Mouse (Mus musculus): ENCODE data around the gene Ppp6r3. TPM values are rescaled to one million over a fixed set of nuclear protein-coding genes. Genes with fewer than 3 reads are reported as not detected.
"Not testable (repeated sequence)": the region's sequence is repeated elsewhere in the genome, so short reads cannot be mapped to it uniquely, and the experiment has no call there.

Ppp6r3 gene
- total and polyA plus RNA-seq, 2 experiments from 2014 or later: 32.3 to 111 TPM

DNA sequence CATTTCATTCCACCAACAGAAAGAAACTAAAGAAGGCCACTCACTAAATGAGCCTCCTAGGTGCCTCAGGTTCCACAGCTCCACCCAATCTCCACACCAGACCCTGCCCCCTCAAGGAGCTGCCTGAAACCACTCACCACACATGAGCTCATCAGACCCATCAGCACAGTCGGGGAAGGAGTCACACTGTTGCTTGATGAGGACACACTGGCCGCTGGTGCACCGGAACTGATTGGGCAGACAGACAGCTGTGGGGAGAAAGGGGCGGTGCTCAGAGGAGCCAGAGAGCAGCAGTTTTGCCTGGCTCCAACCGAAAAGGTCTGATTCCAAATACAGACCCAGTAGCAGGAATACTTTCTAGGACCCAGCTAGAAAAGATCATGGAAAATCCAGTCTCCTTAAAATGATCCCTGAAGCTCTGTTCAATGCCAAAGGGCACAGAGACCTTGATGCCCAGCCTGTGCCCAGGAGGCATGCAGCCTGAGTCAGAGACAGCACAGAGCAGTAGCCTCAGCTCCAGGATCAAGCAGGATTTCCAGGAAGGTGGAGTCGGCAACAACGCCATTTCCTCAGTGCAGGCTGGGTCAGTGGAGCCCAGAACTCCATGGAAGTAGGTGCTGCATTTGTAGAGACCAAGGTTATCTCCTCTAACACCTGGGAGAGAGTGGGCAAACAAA is 18.0 kb upstream of the Ppp6r3 start:
- peak overlapping the region; percentile 33; the same call in 1 of the 2 replicates for H3K9ac ChIP-seq (replicated peaks; ENCODE audit: low read length, poor library complexity, severe bottlenecking)
- no peak overlapping the region for H3K4me3 ChIP-seq (ENCODE audit: low read depth, low read length)
- H3K4me2 ChIP-seq (ENCODE audit: low read depth, low read length, poor library complexity, severe bottlenecking): no peak overlapping the region
- 87% methylated on average over 7 of the region's 7 CpGs for WGBS
- H3K9me3 ChIP-seq (ENCODE audit: low read length): no peaks in the 10 kb centered on the region
- no peak for DNase-seq (ENCODE audit: low spot score)
- no peak for ATAC-seq (ENCODE audit: low FRiP score)
- H3K4me1 ChIP-seq (ENCODE audit: insufficient read depth, low read length): no peaks in the 10 kb centered on the region
- no peak overlapping the region for H3K27ac ChIP-seq (ENCODE audit: low read depth, low read length)
- H3K36me3 ChIP-seq (ENCODE audit: insufficient read depth, low read length): peaks cover 3% of the 10 kb centered on the region; the same call in 1 of the 2 replicates
- no peaks in the 10 kb centered on the region for H3K27me3 ChIP-seq (ENCODE audit: insufficient read depth, low read length)
- TF ChIP-seq CTCF (IDR thresholded peaks at IDR 0.05): no peak

DNA sequence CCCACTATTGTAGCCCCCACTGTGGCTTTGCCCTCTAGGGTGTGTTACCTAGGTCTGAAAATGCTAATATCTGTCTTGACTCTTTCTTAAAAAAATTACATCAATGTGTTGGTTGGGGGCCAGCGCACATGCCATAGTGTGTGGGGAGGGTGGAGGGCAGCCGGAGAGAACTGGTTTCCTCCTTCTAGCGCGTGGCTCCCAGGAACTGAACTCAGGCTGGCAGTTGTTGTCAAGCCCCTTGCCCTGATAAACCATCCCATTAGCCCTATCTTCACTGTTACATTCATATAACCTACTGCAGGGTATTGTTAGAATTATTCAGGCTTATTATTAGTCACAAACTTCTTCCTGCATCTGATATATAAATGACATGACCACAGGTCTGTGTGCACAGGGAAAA is 14.4 kb upstream of the Ppp6r3 start:
- 96% methylated on average over 4 of the region's 4 CpGs for WGBS

DNA sequence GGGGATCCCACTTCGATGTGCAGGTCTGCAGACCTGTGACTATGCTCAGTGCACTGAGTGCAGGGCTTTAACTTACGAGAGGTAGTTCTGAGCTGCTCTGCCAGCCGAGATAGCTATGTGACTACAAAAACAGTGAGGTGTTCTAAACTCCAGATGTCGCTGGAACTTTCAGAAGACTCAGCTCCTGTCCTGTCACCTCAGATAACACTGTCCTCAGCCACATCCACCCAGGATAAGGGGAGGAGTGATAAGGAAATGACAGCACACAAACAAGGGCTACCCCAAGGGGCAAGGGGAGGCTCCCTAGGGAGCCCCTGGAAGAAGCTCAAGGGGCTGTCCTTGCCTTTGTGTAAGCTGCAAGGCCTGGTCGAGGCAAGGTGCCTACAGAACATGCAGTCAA is 14.0 kb upstream of the Ppp6r3 start:
- no peaks in the 10 kb centered on the region for H3K36me3 ChIP-seq (ENCODE audit: insufficient read depth, low read length)
- ATAC-seq (ENCODE audit: low FRiP score) (no peak), DNase-seq (ENCODE audit: low spot score) (no peak)
- H3K27ac ChIP-seq (ENCODE audit: low read depth, low read length): no peak overlapping the region
- H3K9me3 ChIP-seq (ENCODE audit: low read length): no peaks in the 10 kb centered on the region
- no peak overlapping the region for H3K4me3 ChIP-seq (ENCODE audit: low read depth, low read length)
- 91% methylated on average over 5 of the region's 5 CpGs for WGBS
- no peak overlapping the region for H3K4me2 ChIP-seq (ENCODE audit: low read depth, low read length, poor library complexity, severe bottlenecking)
- no peak for TF ChIP-seq CTCF (IDR thresholded peaks at IDR 0.05)
- H3K27me3 ChIP-seq (ENCODE audit: insufficient read depth, low read length): no peaks in the 10 kb centered on the region
- no peaks in the 10 kb centered on the region for H3K4me1 ChIP-seq (ENCODE audit: insufficient read depth, low read length)
- no peak overlapping the region for H3K9ac ChIP-seq (replicated peaks; ENCODE audit: low read length, poor library complexity, severe bottlenecking)

More for the DNA sequence above, 14.4 kb upstream of the Ppp6r3 start:
- ATAC-seq (ENCODE audit: low FRiP score) (no peak), DNase-seq (ENCODE audit: low spot score) (no peak)
- Histone ChIP-seq H3K9ac (replicated peaks; ENCODE audit: low read length, poor library complexity, severe bottlenecking) (no peak overlapping the region), H3K27me3 (ENCODE audit: insufficient read depth, low read length) (no peaks in the 10 kb centered on the region), H3K36me3 (ENCODE audit: insufficient read depth, low read length) (no peaks in the 10 kb centered on the region), H3K27ac (ENCODE audit: low read depth, low read length) (no peak overlapping the region), H3K9me3 (ENCODE audit: low read length) (no peaks in the 10 kb centered on the region), H3K4me3 (ENCODE audit: low read depth, low read length) (no peak overlapping the region), H3K4me2 (ENCODE audit: low read depth, low read length, poor library complexity, severe bottlenecking) (no peak overlapping the region), H3K4me1 (ENCODE audit: insufficient read depth, low read length) (no peaks in the 10 kb centered on the region)
- TF ChIP-seq CTCF (IDR thresholded peaks at IDR 0.05): no peak

DNA sequence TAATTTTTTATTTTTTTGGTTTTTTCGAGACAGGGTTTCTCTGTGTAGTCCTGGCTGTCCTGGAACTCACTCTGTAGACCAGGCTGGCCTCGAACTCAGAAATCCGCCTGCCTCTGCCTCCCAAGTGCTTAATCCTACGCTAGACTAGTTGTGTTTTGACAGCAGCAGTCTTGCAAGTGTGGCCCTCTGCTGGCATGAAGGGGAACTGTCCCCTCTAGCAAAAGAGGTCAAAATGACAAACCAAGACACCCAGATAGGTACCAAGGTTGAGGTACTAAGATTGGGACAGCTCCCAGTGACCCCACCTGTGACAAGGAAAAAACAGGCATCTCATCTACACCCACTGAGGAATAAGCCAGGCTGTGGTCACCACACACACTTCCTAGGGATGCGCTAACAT is 12.2 kb upstream of the Ppp6r3 start:
- not testable (repeated sequence) for H3K4me3 ChIP-seq (ENCODE audit: low read depth, low read length); H3K9ac ChIP-seq (replicated peaks; ENCODE audit: low read length, poor library complexity, severe bottlenecking); H3K27ac ChIP-seq (ENCODE audit: low read depth, low read length); H3K36me3 ChIP-seq (ENCODE audit: insufficient read depth, low read length); H3K4me2 ChIP-seq (ENCODE audit: low read depth, low read length, poor library complexity, severe bottlenecking); DNase-seq (ENCODE audit: low spot score); H3K4me1 ChIP-seq (ENCODE audit: insufficient read depth, low read length); ATAC-seq (ENCODE audit: low FRiP score); H3K27me3 ChIP-seq (ENCODE audit: insufficient read depth, low read length); H3K9me3 ChIP-seq (ENCODE audit: low read length)
- WGBS: 96% methylated on average over 5 of the region's 5 CpGs
- peak; percentile 51 for TF ChIP-seq CTCF (IDR thresholded peaks at IDR 0.05)

DNA sequence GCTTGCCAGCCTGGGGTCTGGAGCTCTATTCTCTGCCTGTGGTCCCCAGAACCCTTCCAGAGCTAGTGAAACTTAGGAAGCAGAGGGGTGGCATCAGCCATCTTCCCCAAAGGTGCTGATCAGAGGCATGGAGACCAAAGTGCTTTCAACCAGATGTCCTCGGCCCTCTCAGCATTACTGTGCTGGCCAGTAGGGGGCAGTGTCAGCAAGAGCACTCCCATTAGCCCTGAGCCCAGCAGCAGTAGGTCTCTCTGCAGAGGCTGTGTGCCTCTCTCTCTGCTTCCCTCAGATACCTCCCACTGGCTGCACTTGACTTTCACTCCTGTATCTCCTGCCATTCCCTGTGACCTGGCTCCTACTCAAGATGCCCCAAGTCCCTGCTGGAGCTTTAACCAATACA is 11.0 kb upstream of the Ppp6r3 start:
- TF ChIP-seq CTCF (IDR thresholded peaks at IDR 0.05): peak; percentile 67
- H3K4me3 ChIP-seq (ENCODE audit: low read depth, low read length): no peak overlapping the region
- WGBS: 45% methylated on average over 1 of the region's 1 CpGs
- H3K27ac ChIP-seq (ENCODE audit: low read depth, low read length): no peak overlapping the region
- no peaks in the 10 kb centered on the region for H3K36me3 ChIP-seq (ENCODE audit: insufficient read depth, low read length)
- no peaks in the 10 kb centered on the region for H3K27me3 ChIP-seq (ENCODE audit: insufficient read depth, low read length)
- no peak overlapping the region for H3K4me2 ChIP-seq (ENCODE audit: low read depth, low read length, poor library complexity, severe bottlenecking)
- ATAC-seq (ENCODE audit: low FRiP score) (no peak), DNase-seq (ENCODE audit: low spot score) (peak; percentile 13)
- no peak overlapping the region for H3K9ac ChIP-seq (replicated peaks; ENCODE audit: low read length, poor library complexity, severe bottlenecking)
- no peaks in the 10 kb centered on the region for H3K9me3 ChIP-seq (ENCODE audit: low read length)
- no peaks in the 10 kb centered on the region for H3K4me1 ChIP-seq (ENCODE audit: insufficient read depth, low read length)

DNA sequence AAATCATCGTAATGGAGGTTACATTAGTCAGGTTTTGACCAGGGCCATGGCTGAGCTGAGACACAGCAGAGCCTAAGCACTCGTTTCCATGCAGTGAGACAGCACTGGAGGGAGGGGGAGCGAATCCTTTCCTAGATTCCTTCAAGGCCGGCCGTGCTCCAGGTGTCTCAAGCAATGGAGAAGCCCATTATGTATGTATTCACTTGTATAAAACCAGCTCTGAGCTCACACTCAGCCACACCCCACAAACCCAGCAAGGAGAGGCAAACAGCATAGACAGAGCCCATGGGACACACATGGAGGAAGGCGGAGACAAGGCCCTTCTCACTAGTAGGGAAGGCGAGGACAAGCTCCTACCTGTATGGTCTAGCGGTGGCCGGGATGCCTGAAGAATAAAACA is 10.5 kb upstream of the Ppp6r3 start:
- H3K9ac ChIP-seq (replicated peaks; ENCODE audit: low read length, poor library complexity, severe bottlenecking): no peak overlapping the region
- no peak overlapping the region for H3K4me2 ChIP-seq (ENCODE audit: low read depth, low read length, poor library complexity, severe bottlenecking)
- WGBS: 96% methylated on average over 9 of the region's 9 CpGs
- H3K4me1 ChIP-seq (ENCODE audit: insufficient read depth, low read length): no peaks in the 10 kb centered on the region
- no peak overlapping the region for H3K27ac ChIP-seq (ENCODE audit: low read depth, low read length)
- DNase-seq (ENCODE audit: low spot score) (no peak), ATAC-seq (ENCODE audit: low FRiP score) (no peak)
- no peak for TF ChIP-seq CTCF (IDR thresholded peaks at IDR 0.05)
- no peaks in the 10 kb centered on the region for H3K36me3 ChIP-seq (ENCODE audit: insufficient read depth, low read length)
- no peak overlapping the region for H3K4me3 ChIP-seq (ENCODE audit: low read depth, low read length)
- H3K9me3 ChIP-seq (ENCODE audit: low read length): no peaks in the 10 kb centered on the region
- no peaks in the 10 kb centered on the region for H3K27me3 ChIP-seq (ENCODE audit: insufficient read depth, low read length)

Data from midbrain, postnatal 0 days (tissue).